Mouse (Mus musculus): ENCODE results near the gene BC004004. TPM values are rescaled to one million over a fixed set of nuclear protein-coding genes. Genes with fewer than 3 reads are reported as not detected.
A peak's percentile ranks its signal among the peaks of the same experiment; 100 is the strongest.

BC004004 gene
- total and polyA plus RNA-seq, 3 experiments = 81.8 to 86.3 TPM; not detected in 1

DNA sequence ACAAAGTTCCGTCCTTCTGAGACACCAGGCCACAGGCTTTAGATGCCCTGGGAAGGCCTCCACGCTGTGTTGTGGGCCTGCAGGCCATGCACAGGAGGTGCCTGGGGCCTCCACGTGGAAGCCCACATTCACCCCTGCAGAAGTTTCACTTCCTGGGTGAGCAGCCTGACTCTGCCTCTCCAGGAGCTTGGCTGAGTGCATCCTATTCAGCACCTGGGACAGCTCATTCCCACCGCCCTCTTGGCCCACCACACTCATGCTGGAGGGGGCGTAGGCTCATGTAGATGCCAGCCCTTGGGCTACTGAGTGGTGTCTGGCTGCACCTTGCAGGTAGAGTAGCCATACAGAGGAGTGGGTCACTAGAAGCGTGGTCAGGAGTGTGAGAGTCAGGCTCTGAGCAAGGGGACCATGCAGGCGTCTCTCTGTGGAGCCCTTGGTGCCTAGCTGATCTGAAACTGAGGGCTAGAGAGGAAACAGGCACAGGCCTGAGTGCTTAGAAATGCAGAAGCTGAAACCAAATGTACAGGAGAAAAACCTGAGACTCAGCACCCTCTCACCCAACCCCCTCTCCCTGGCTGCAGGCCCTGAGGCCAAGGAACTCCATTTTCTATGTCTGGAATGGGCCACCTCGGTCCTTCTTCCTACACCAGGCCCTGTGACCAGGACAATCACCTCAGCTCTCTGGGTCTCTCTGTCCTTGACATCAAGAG is 93.5 kb downstream of the BC004004 start:
- peak; percentile 80 for DNase-seq (ENCODE audit: low read depth, low spot score)
- no peak for TF ChIP-seq EP300 (IDR thresholded peaks at IDR 0.05; ENCODE audit: low read depth in 1 of 2, low read length in 2 of 2)
- TF ChIP-seq POLR2AphosphoS5 (IDR thresholded peaks at IDR 0.05; ENCODE audit: borderline replicate concordance, low read depth, low read length) = no peak
- TF ChIP-seq MXI1 (IDR thresholded peaks at IDR 0.05; ENCODE audit: low read depth, low read length) = peak; percentile 70
- peak; percentile 78 for TF ChIP-seq SIN3A (IDR thresholded peaks at IDR 0.05; ENCODE audit: low read length)
- TF ChIP-seq POLR2A (IDR thresholded peaks at IDR 0.05; ENCODE audit: control insufficient read depth in 1 of 2, insufficient read depth in 1 of 2, low read depth in 1 of 2, low read length in 2 of 2, poor library complexity in 1 of 2) = no peak
- Histone ChIP-seq H3K4me1 (ENCODE audit: control insufficient read depth in 1 of 2, insufficient read depth in 2 of 2, low read length in 2 of 2) (peaks cover 0 to 10% of the 10 kb centered on the region in 2 experiments; a peak in 2 of 4 replicates), H3K27me3 (ENCODE audit: control insufficient read depth in 1 of 2, insufficient read depth in 2 of 2, low read length in 2 of 2) (no peaks in the 10 kb centered on the region), H3K79me2 (ENCODE audit: control insufficient read depth, insufficient read depth, low read length, poor library complexity) (no peaks in the 10 kb centered on the region), H3K36me3 (ENCODE audit: control insufficient read depth in 1 of 2, insufficient read depth in 2 of 2, low read length in 2 of 2) (peaks cover 0 to 9% of the 10 kb centered on the region in 2 experiments; a peak in 2 of 4 replicates), H3K9me3 (replicated peaks; ENCODE audit: insufficient read depth, low read length) (no peaks in the 10 kb centered on the region), H3K9ac (ENCODE audit: control insufficient read depth, low read depth, low read length, poor library complexity, severe bottlenecking) (no peak overlapping the region), H3K4me3 (ENCODE audit: control insufficient read depth in 1 of 2, insufficient read depth in 1 of 2, low read depth in 2 of 2, low read length in 2 of 2) (no peak overlapping the region), H3K27ac (ENCODE audit: control insufficient read depth, low read depth, low read length) (no peak overlapping the region)

DNA sequence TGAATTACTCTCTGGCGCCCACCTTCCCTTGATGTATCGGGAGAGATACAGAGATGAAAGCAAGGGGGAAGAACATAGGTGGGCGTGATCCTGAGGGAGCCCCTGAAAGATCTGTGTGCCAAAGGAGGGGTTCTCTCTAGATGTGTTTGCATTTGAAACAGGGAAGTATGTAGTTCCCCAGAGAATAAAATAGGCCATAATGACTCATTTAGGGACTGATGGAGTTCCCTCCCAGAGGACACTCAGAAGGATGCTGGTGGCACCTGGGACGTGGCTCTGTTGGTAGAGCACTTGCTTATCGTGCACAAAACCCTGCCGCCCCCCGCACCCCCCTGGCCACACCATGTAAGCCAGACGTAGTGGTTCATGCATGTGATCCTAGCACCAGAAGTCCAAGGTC is 94.5 kb downstream of the BC004004 start:
- Histone ChIP-seq H3K36me3 (ENCODE audit: control insufficient read depth in 1 of 2, insufficient read depth in 2 of 2, low read length in 2 of 2) (peaks cover 0 to 9% of the 10 kb centered on the region in 2 experiments; a peak in 2 of 4 replicates), H3K27ac (ENCODE audit: control insufficient read depth, low read depth, low read length) (no peak overlapping the region), H3K79me2 (ENCODE audit: control insufficient read depth, insufficient read depth, low read length, poor library complexity) (no peaks in the 10 kb centered on the region), H3K9ac (ENCODE audit: control insufficient read depth, low read depth, low read length, poor library complexity, severe bottlenecking) (no peak overlapping the region), H3K4me1 (ENCODE audit: control insufficient read depth in 1 of 2, insufficient read depth in 2 of 2, low read length in 2 of 2) (peaks cover 0 to 10% of the 10 kb centered on the region in 2 experiments; a peak in 2 of 4 replicates), H3K27me3 (ENCODE audit: control insufficient read depth in 1 of 2, insufficient read depth in 2 of 2, low read length in 2 of 2) (no peaks in the 10 kb centered on the region), H3K4me3 (ENCODE audit: control insufficient read depth in 1 of 2, insufficient read depth in 1 of 2, low read depth in 2 of 2, low read length in 2 of 2) (no peak overlapping the region), H3K9me3 (replicated peaks; ENCODE audit: insufficient read depth, low read length) (no peaks in the 10 kb centered on the region)
- no peak for TF ChIP-seq RAD21 (IDR thresholded peaks at IDR 0.05; ENCODE audit: low read depth, low read length)
- no peak for TF ChIP-seq GATA1 (IDR thresholded peaks at IDR 0.05; ENCODE audit: low read depth, low read length)
- TF ChIP-seq GABPA (IDR thresholded peaks at IDR 0.05; ENCODE audit: low read depth, low read length) = no peak
- TF ChIP-seq UBTF (IDR thresholded peaks at IDR 0.05; ENCODE audit: borderline replicate concordance, insufficient read depth, low read depth, low read length) = no peak
- no peak for TF ChIP-seq JUND (IDR thresholded peaks at IDR 0.05; ENCODE audit: low read depth, low read length)
- no peak for TF ChIP-seq NRF1 (IDR thresholded peaks at IDR 0.05; ENCODE audit: insufficient read depth, low read depth, low read length, poor library complexity, severe bottlenecking)
- TF ChIP-seq USF2 (IDR thresholded peaks at IDR 0.05; ENCODE audit: borderline replicate concordance in 1 of 2, insufficient read depth in 1 of 2, low read depth in 1 of 2, low read length in 2 of 2) = no peak
- DNase-seq (ENCODE audit: low read depth, low spot score) = no peak

Other genes starting within 250 kb of the BC004004 start
- 312 and 367 TPM in 2 replicates for gene Srsf3, start 236.2 kb upstream of the BC004004 start, total RNA-seq (2012; rRNA removed)
- 100 to 1,000 TPM; 326 to 556 TPM for gene Srsf3, start 236.2 kb upstream of the BC004004 start, polyA plus RNA-seq (2012; ENCODE audit: insufficient read depth in 1 of 2, insufficient read length in 2 of 2, low read depth in 1 of 2, low replicate concordance in 2 of 2, missing spikeins in 1 of 2)
- 2.0 and 2.3 TPM in 2 replicates for gene Cdkn1a, start 177.8 kb upstream of the BC004004 start, total RNA-seq (2012; rRNA removed)
- gene Cdkn1a, start 177.8 kb upstream of the BC004004 start, polyA plus RNA-seq (2012; ENCODE audit: insufficient read depth in 1 of 2, insufficient read length in 2 of 2, low read depth in 1 of 2, low replicate concordance in 2 of 2, missing spikeins in 1 of 2) = 10 to 100 TPM in 1 of 2 experiments, not detected in 1; 21.0 TPM
- 5.4 and 9.5 TPM in 2 replicates for gene Rab44, start 154.6 kb upstream of the BC004004 start, total RNA-seq (2012; rRNA removed)
- gene Rab44, start 154.6 kb upstream of the BC004004 start, polyA plus RNA-seq (2012; ENCODE audit: insufficient read depth in 1 of 2, insufficient read length in 2 of 2, low read depth in 1 of 2, low replicate concordance in 2 of 2, missing spikeins in 1 of 2) = 1 to 10 TPM in 1 of 2 experiments, not detected in 1; 7.0 TPM
- 0.19 and 0.20 TPM in 2 replicates for gene Cpne5, start 30.6 kb upstream of the BC004004 start, total RNA-seq (2012; rRNA removed)
- gene Cpne5, start 30.6 kb upstream of the BC004004 start, polyA plus RNA-seq (2012; ENCODE audit: insufficient read depth in 1 of 2, insufficient read length in 2 of 2, low read depth in 1 of 2, low replicate concordance in 2 of 2, missing spikeins in 1 of 2) = 1 to 10 TPM in 1 of 2 experiments, not detected in 1; 1.0 TPM
- 118 and 122 TPM in 2 replicates for gene Ppil1, start 4.6 kb upstream of the BC004004 start, total RNA-seq (2012; rRNA removed)
- 100 to 1,000 TPM; 115 to 135 TPM for gene Ppil1, start 4.6 kb upstream of the BC004004 start, polyA plus RNA-seq (2012; ENCODE audit: insufficient read depth in 1 of 2, insufficient read length in 2 of 2, low read depth in 1 of 2, low replicate concordance in 2 of 2, missing spikeins in 1 of 2)
- gene Pi16, start 48.9 kb downstream of the BC004004 start, total RNA-seq (2012; rRNA removed) = 0.08 and 0.16 TPM in 2 replicates
- under 1 TPM in 1 of 2 experiments, not detected in 1; 0.42 TPM for gene Pi16, start 48.9 kb downstream of the BC004004 start, polyA plus RNA-seq (2012; ENCODE audit: insufficient read depth in 1 of 2, insufficient read length in 2 of 2, low read depth in 1 of 2, low replicate concordance in 2 of 2, missing spikeins in 1 of 2)
- 119 and 143 TPM in 2 replicates for gene Mtch1, start 79.1 kb downstream of the BC004004 start, total RNA-seq (2012; rRNA removed)
- gene Mtch1, start 79.1 kb downstream of the BC004004 start, polyA plus RNA-seq (2012; ENCODE audit: insufficient read depth in 1 of 2, insufficient read length in 2 of 2, low read depth in 1 of 2, low replicate concordance in 2 of 2, missing spikeins in 1 of 2) = 100 to 1,000 TPM; 147 to 233 TPM
- 0.07 and 0.23 TPM in 2 replicates for gene Fgd2, start 92.1 kb downstream of the BC004004 start, total RNA-seq (2012; rRNA removed)
- under 1 TPM in 1 of 2 experiments, not detected in 1; 0.39 TPM for gene Fgd2, start 92.1 kb downstream of the BC004004 start, polyA plus RNA-seq (2012; ENCODE audit: insufficient read depth in 1 of 2, insufficient read length in 2 of 2, low read depth in 1 of 2, low replicate concordance in 2 of 2, missing spikeins in 1 of 2)
- 27.8 and 30.6 TPM in 2 replicates for gene Pim1, start 222.0 kb downstream of the BC004004 start, total RNA-seq (2012; rRNA removed)
- 10 to 100 TPM in 1 of 2 experiments, not detected in 1; 52.1 TPM for gene Pim1, start 222.0 kb downstream of the BC004004 start, polyA plus RNA-seq (2012; ENCODE audit: insufficient read depth in 1 of 2, insufficient read length in 2 of 2, low read depth in 1 of 2, low replicate concordance in 2 of 2, missing spikeins in 1 of 2)

Data from MEL (cell line).